Mouse (Mus musculus): ENCODE results near the gene Olfr547. TPM values are rescaled to one million over a fixed set of nuclear protein-coding genes. Genes with fewer than 3 reads are reported as not detected.

Gene Olfr547
- not detected for total RNA-seq (2023)

DNA sequence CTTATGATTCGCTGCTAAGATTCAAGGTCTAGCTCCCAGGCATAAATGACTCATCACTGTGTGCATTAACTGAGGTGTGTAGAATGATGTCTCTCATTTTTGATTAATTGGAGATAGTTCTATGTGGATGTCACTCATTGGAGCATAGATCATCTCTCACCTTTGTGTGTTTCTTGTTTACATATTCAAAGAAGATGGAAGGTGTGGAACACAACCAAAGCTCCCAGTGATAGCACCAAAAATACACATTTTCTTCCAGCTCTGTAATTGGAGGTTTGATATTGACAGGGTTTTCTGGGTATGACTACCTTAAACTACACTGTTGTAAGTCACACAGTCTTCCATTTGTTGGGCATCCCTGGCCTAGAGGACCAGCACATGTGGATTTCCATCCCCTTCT is at the start of gene Olfr547:
Gene Olfr547, plus strand, starts transcription at position 301 of the 400 bp plus-strand sequence.

DNA sequence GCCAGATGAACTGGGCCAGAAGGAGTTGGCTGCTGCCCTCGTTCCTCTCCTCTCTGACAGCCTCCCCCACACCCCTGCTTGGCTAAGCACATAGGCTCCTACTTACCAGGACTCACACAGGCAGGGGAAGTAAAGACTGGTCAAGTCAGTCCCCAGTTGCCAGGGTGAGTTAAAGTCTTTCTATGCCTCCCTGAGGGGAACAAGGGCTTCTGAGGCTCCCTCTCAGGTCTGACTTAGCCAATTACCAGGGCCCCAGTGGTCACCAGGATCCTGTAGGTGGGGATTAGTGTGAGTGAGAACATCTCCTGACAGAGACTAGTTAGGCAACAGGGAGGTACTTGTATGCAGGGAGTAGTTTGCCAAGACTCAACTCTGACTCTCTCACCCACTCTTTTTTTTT is 46.4 kb upstream of the Olfr547 start, which contains the start of gene Olfr544:
Gene Olfr544, minus strand, starts transcription at position 153 of the 400 bp plus-strand sequence.

GRCm38 (mm10) chr7:102499473-102499872 is 35.1 kb upstream of the Olfr547 start, which contains the start of gene Olfr545:
Gene Olfr545, minus strand, starts transcription at chr7:102499573.

DNA sequence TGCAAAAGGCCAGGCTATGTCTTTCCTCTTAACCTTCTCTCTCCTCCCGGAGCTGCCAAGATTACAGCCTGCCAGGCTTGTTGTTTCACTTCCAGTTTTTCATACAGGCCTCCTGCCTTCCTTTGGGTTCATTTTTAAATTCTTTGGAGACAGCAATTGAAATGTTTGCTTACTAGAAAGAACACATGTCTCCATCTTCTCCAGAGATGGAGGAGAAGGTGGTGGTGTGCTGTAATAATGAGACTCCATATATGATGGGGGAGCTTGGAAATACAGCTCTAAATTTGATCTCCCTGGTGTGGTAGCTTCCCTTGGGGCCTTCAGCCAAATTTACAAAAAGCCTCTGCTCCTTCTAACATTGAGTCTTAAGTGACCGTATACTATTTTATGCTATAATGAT is 6.0 kb downstream of the Olfr547 start, which contains the start of gene Olfr548-ps1:
Gene Olfr548-ps1, plus strand, starts transcription at position 301 of the 400 bp plus-strand sequence.

GRCm38 (mm10) chr7:102549570-102549969 is 15.0 kb downstream of the Olfr547 start, which contains the start of gene Olfr549:
Gene Olfr549, plus strand, starts transcription at chr7:102549870.

GRCm38 (mm10) chr7:102564999-102565997 is 30.7 kb downstream of the Olfr547 start, which contains the start of gene Trim21:
Gene Trim21, minus strand, starts transcription at chr7:102565486.

GRCm38 (mm10) chr7:102571142-102571541 is 36.6 kb downstream of the Olfr547 start, which contains the start of gene Olfr550:
Gene Olfr550, plus strand, starts transcription at chr7:102571442.

Other genes starting within 250 kb of the Olfr547 start
- 40.0 TPM for gene Rrm1, start 93.1 kb upstream of the Olfr547 start, total RNA-seq (2023)
- not detected for gene Olfr543, start 53.1 kb upstream of the Olfr547 start, total RNA-seq (2023)
- not detected for gene Olfr544, start 46.4 kb upstream of the Olfr547 start, total RNA-seq (2023)
- not detected for gene Olfr545, start 35.2 kb upstream of the Olfr547 start, total RNA-seq (2023)
- not detected for gene Olfr548-ps1, start 6.1 kb downstream of the Olfr547 start, total RNA-seq (2023)
- gene Olfr549, start 15.1 kb downstream of the Olfr547 start, total RNA-seq (2023), result not detected
- gene Trim21, start 30.7 kb downstream of the Olfr547 start, total RNA-seq (2023), result 43.5 TPM
- gene Olfr550, start 36.7 kb downstream of the Olfr547 start, total RNA-seq (2023), result not detected
- not detected for gene Olfr551, start 57.1 kb downstream of the Olfr547 start, total RNA-seq (2023)
- gene Olfr552, start 63.0 kb downstream of the Olfr547 start, total RNA-seq (2023), result 0.23 TPM
- gene Olfr553, start 83.5 kb downstream of the Olfr547 start, total RNA-seq (2023), result not detected
- not detected for gene Olfr554, start 103.7 kb downstream of the Olfr547 start, total RNA-seq (2023)
- gene Olfr555, start 124.1 kb downstream of the Olfr547 start, total RNA-seq (2023), result not detected
- not detected for gene Olfr556, start 130.2 kb downstream of the Olfr547 start, total RNA-seq (2023)
- 11.8 TPM for gene Trim68, start 152.6 kb downstream of the Olfr547 start, total RNA-seq (2023)
- gene Olfr557, start 161.2 kb downstream of the Olfr547 start, total RNA-seq (2023), result not detected
- gene Olfr558, start 167.5 kb downstream of the Olfr547 start, total RNA-seq (2023), result not detected
- gene Olfr33, start 184.3 kb downstream of the Olfr547 start, total RNA-seq (2023), result not detected
- not detected for gene Olfr559, start 192.7 kb downstream of the Olfr547 start, total RNA-seq (2023)
- not detected for gene Olfr560, start 224.6 kb downstream of the Olfr547 start, total RNA-seq (2023)
- not detected for gene Olfr78, start 224.7 kb downstream of the Olfr547 start, total RNA-seq (2023)
- not detected for gene Olfr561, start 236.5 kb downstream of the Olfr547 start, total RNA-seq (2023)

Data from CD4-positive naive resting alpha-beta T cell, adult 76 days (primary cell).